Mouse (Mus musculus): ENCODE data around the gene Grin1. TPM values are rescaled to one million over a fixed set of nuclear protein-coding genes. Genes with fewer than 3 reads are reported as not detected.

Grin1 gene
- total and polyA plus RNA-seq, 3 experiments: 0.07 TPM; not detected in 2

- no peak for DNase-seq (ENCODE audit: low read depth, low spot score)
- H3K4me3 ChIP-seq (ENCODE audit: control insufficient read depth in 1 of 2, insufficient read depth in 1 of 2, low read depth in 2 of 2, low read length in 2 of 2): no peak overlapping the region
- no peaks in the 10 kb centered on the region for H3K27me3 ChIP-seq (ENCODE audit: control insufficient read depth in 1 of 2, insufficient read depth in 2 of 2, low read length in 2 of 2)
- H3K27ac ChIP-seq (ENCODE audit: control insufficient read depth, low read depth, low read length): no peak overlapping the region
- TF ChIP-seq RCOR1 (IDR thresholded peaks at IDR 0.05; ENCODE audit: low read depth, low read length) (no peak), CTCF (IDR thresholded peaks at IDR 0.05 in 2 of 3, conservative IDR thresholded peaks at IDR 0.05 in 1 of 3; ENCODE audit: control insufficient read depth in 1 of 3, insufficient read depth in 1 of 3, low read depth in 2 of 3, low read length in 3 of 3, poor library complexity in 1 of 3, severe bottlenecking in 1 of 3) (peak in 2 of 3 experiments; percentile 17 to 25; a peak in 1 of 6 replicates), RAD21 (IDR thresholded peaks at IDR 0.05; ENCODE audit: low read depth, low read length) (peak; percentile 2; the same call in 1 of the 2 replicates), CHD1 (IDR thresholded peaks at IDR 0.05; ENCODE audit: low read depth, low read length) (no peak)
- no peak overlapping the region for H3K9ac ChIP-seq (ENCODE audit: control insufficient read depth, low read depth, low read length, poor library complexity, severe bottlenecking)
- no peaks in the 10 kb centered on the region for H3K79me2 ChIP-seq (ENCODE audit: control insufficient read depth, insufficient read depth, low read length, poor library complexity)
- H3K9me3 ChIP-seq (replicated peaks; ENCODE audit: insufficient read depth, low read length): no peaks in the 10 kb centered on the region
- H3K4me1 ChIP-seq (ENCODE audit: control insufficient read depth in 1 of 2, insufficient read depth in 2 of 2, low read length in 2 of 2): peaks cover 7 to 27% of the 10 kb centered on the region in 2 experiments
- H3K36me3 ChIP-seq (ENCODE audit: control insufficient read depth in 1 of 2, insufficient read depth in 2 of 2, low read length in 2 of 2): peaks cover 0 to 6% of the 10 kb centered on the region in 2 experiments; a peak in 2 of 4 replicates
Observed at GRCm38 (mm10) chr2:25291184-25292053, 27.6 kb downstream of the Grin1 start.

GRCm38 (mm10) chr2:25290816-25291130 is 28.2 kb downstream of the Grin1 start:
- Histone ChIP-seq H3K4me1 (ENCODE audit: control insufficient read depth in 1 of 2, insufficient read depth in 2 of 2, low read length in 2 of 2) (peaks cover 7 to 34% of the 10 kb centered on the region in 2 experiments), H3K79me2 (ENCODE audit: control insufficient read depth, insufficient read depth, low read length, poor library complexity) (no peaks in the 10 kb centered on the region), H3K9ac (ENCODE audit: control insufficient read depth, low read depth, low read length, poor library complexity, severe bottlenecking) (no peak overlapping the region), H3K36me3 (ENCODE audit: control insufficient read depth in 1 of 2, insufficient read depth in 2 of 2, low read length in 2 of 2) (peaks cover 0 to 11% of the 10 kb centered on the region in 2 experiments; a peak in 2 of 4 replicates), H3K27ac (ENCODE audit: control insufficient read depth, low read depth, low read length) (no peak overlapping the region), H3K9me3 (replicated peaks; ENCODE audit: insufficient read depth, low read length) (no peaks in the 10 kb centered on the region), H3K27me3 (ENCODE audit: control insufficient read depth in 1 of 2, insufficient read depth in 2 of 2, low read length in 2 of 2) (no peaks in the 10 kb centered on the region), H3K4me3 (ENCODE audit: control insufficient read depth in 1 of 2, insufficient read depth in 1 of 2, low read depth in 2 of 2, low read length in 2 of 2) (no peak overlapping the region)
- TF ChIP-seq NELFE (IDR thresholded peaks at IDR 0.05; ENCODE audit: low read depth, low read length) (no peak), MEF2A (IDR thresholded peaks at IDR 0.05; ENCODE audit: extremely low read depth, insufficient replicate concordance, low read depth, low read length, poor library complexity, severe bottlenecking) (no peak), ZKSCAN1 (IDR thresholded peaks at IDR 0.05; ENCODE audit: low read depth, low read length) (no peak), MXI1 (IDR thresholded peaks at IDR 0.05; ENCODE audit: low read depth, low read length) (no peak), TAL1 (IDR thresholded peaks at IDR 0.05; ENCODE audit: low read length) (no peak), ZMIZ1 (IDR thresholded peaks at IDR 0.05; ENCODE audit: low read depth, low read length) (no peak), USF1 (IDR thresholded peaks at IDR 0.05; ENCODE audit: low read depth, low read length) (no peak), GABPA (IDR thresholded peaks at IDR 0.05; ENCODE audit: low read depth, low read length) (no peak), SIN3A (IDR thresholded peaks at IDR 0.05; ENCODE audit: low read length) (no peak), GATA1 (IDR thresholded peaks at IDR 0.05; ENCODE audit: low read depth, low read length) (no peak), MAX (IDR thresholded peaks at IDR 0.05; ENCODE audit: low read length) (no peak), POLR2A (IDR thresholded peaks at IDR 0.05; ENCODE audit: control insufficient read depth in 1 of 2, insufficient read depth in 1 of 2, low read depth in 1 of 2, low read length in 2 of 2, poor library complexity in 1 of 2) (no peak), ETS1 (IDR thresholded peaks at IDR 0.05; ENCODE audit: low read depth, low read length) (no peak)
- DNase-seq (ENCODE audit: low read depth, low spot score): no peak

Data from MEL (cell line).